Mouse (Mus musculus): ENCODE results near the gene Lgals1. TPM values are rescaled to one million over a fixed set of nuclear protein-coding genes. Genes with fewer than 3 reads are reported as not detected.
A peak's percentile ranks its signal among the peaks of the same experiment; 100 is the strongest.

The Lgals1 gene
- polyA plus RNA-seq, 1 experiment, result 194 TPM

DNA sequence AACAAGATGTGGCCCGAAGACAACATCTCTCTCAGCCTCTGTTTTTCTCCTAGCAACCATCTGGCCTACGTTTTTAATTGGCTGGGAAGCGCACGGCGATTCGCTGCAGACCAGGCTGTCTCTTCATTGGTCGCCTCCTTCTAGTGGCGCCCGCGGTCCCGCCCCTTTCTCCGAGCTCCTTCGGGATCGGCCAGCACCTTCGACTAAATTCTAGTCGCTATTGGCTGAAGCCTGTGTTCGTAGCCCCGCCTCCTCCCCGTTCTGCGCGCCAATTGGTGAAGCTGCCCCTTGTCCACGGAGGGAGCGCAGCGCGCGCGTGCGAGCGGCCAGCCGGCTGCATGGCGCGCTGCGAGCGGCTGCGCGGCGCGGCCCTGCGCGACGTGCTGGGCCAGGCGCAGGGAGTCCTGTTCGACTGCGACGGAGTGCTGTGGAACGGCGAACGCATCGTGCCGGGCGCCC, 12.9 kb upstream of the Lgals1 start, which contains the start of gene Pdxp:
Gene Pdxp (plus strand): TSS at position 288 of the 459 bp plus-strand sequence.
- DNase-seq (ENCODE audit: low read depth), result peak; percentile 100
- no peak for TF ChIP-seq CTCF (IDR thresholded peaks at IDR 0.05; ENCODE audit: borderline replicate concordance, extremely low read depth, insufficient read depth, insufficient read length)
- peak; percentile 95 for TF ChIP-seq POLR2A (IDR thresholded peaks at IDR 0.05; ENCODE audit: borderline replicate concordance, extremely low read depth, insufficient read depth, insufficient read length, poor library complexity, severe bottlenecking)

DNA sequence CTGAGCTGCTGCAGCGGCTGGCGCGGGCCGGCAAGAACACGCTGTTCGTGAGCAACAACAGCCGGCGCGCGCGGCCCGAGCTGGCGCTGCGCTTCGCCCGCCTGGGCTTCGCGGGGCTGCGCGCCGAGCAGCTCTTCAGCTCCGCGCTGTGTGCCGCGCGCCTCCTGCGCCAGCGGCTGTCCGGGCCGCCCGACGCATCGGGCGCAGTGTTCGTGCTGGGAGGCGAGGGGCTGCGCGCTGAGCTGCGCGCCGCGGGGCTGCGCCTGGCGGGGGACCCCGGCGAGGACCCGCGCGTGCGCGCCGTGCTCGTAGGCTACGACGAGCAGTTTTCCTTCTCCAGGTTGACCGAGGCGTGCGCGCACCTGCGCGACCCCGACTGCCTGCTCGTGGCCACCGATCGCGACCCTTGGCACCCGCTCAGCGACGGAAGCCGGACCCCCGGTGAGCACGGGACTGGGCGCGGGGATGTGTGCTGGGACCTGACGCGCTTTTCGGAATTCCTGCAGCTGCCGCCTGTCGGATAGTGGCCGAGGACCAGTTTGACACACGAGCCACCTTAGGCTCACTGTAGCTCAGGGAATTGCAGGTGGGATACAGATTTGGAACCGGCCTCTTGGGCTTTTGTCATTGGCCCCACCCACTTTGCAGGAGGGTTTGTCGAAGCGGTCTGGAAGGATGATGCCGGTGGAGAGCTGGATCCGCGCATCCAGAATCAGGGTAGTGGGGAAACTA, 12.3 kb upstream of the Lgals1 start:
- DNase-seq (ENCODE audit: low read depth), result no peak
- TF ChIP-seq CTCF (IDR thresholded peaks at IDR 0.05; ENCODE audit: borderline replicate concordance, extremely low read depth, insufficient read depth, insufficient read length), result no peak
- TF ChIP-seq POLR2A (IDR thresholded peaks at IDR 0.05; ENCODE audit: borderline replicate concordance, extremely low read depth, insufficient read depth, insufficient read length, poor library complexity, severe bottlenecking), result no peak

DNA sequence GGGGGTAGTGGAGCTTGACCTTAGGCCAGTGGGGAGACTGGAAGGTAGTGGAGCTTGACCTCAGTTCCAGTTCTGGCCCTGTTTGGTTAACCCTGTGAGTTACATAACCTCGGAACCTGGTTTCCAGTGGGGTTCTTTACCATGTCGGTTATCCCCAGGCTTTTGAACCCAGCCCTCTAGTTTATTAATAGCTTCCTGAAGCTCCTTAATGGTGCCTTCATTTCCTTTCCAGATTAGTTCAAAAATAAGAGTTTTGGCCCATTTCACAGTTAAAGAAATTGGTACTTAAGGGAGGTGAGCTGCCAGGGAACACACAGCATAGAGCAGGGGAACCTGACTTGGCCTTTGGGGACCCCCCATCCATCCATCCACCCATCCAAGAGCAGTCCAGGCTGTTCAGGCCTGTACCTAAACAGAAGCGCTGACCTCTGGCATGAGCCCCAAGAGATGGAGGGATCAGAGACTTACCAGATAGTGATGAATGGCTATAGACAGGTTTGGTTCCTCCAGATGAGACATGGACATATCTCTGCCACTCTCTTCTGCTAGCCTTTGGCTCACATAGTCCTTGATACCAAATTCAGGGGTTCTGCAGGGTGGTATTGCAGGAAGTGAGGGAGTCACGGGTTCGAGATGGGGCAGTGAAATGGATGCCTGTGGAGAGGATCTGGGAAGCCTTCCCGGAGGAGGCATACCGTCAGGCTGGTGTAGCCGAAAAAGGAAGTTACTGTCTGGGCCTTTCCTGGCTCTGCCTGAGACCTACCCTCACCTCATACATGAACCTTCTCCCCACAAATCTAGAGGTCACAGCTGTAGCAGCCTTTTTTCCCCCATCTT, 11.5 kb upstream of the Lgals1 start:
- TF ChIP-seq CTCF (IDR thresholded peaks at IDR 0.05; ENCODE audit: borderline replicate concordance, extremely low read depth, insufficient read depth, insufficient read length) (no peak), POLR2A (IDR thresholded peaks at IDR 0.05; ENCODE audit: borderline replicate concordance, extremely low read depth, insufficient read depth, insufficient read length, poor library complexity, severe bottlenecking) (no peak)
- no peak for DNase-seq (ENCODE audit: low read depth)

DNA sequence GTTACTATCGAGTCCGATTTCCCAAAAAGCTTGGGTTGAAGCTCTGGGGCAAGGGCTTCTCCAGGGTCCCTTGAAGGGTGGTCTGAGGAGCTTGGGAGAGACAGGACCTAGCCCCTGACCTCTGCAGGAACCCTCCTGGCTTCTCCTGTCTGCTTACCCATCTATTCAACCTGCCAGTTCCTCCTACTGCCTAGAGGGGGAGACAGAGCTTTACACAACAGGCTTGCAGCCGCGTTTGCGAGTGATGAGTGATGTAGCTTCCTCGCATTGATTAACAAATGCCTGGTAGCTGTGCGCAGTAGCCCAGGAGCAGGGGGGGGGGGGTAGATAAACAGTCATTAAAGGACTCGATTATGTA, 10.9 kb upstream of the Lgals1 start:
- DNase-seq (ENCODE audit: low read depth), result peak; percentile 94

DNA sequence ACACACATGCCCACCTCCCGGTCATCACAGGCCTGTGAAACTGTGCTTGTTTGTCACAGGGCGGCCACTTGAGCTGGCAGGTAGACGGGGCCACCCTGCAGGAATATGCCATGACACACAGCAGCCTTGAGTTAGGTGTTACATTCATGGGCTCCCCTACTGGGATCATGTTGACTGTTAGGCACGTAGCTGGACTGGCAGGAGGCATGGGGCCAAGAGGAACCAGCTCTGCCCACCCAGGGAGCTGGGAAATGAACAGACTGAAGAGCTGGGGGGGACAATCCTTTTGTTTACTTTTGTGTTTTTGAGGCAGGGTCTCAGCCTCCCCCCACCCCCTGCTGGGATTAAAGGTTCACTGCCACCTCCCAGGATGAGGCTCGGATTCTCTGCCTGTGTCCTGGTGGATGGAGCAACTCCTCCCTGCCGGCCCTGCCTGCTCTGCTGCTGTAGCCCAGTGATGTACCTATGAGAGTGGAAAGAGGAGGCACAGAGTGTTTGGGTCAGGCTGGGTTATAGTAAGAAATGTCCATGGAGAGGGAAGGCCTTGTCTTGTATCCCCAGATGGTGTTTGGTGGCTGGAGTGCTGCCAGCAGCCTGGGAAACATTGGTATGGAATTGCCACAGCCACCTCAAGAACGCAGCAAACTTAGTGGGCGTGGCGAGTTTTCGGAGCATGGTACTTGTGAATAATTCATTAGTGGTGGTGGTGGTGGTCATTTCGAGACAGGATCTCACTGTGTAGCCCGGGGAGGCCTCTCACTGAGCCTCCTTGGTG, 10.3 kb upstream of the Lgals1 start:
- no peak for TF ChIP-seq CTCF (IDR thresholded peaks at IDR 0.05; ENCODE audit: borderline replicate concordance, extremely low read depth, insufficient read depth, insufficient read length)
- no peak for TF ChIP-seq POLR2A (IDR thresholded peaks at IDR 0.05; ENCODE audit: borderline replicate concordance, extremely low read depth, insufficient read depth, insufficient read length, poor library complexity, severe bottlenecking)
- DNase-seq (ENCODE audit: low read depth), result peak; percentile 79

More for the DNA sequence above, 10.9 kb upstream of the Lgals1 start:
- TF ChIP-seq CTCF (IDR thresholded peaks at IDR 0.05; ENCODE audit: borderline replicate concordance, extremely low read depth, insufficient read depth, insufficient read length) (peak; percentile 90), POLR2A (IDR thresholded peaks at IDR 0.05; ENCODE audit: borderline replicate concordance, extremely low read depth, insufficient read depth, insufficient read length, poor library complexity, severe bottlenecking) (no peak)

DNA sequence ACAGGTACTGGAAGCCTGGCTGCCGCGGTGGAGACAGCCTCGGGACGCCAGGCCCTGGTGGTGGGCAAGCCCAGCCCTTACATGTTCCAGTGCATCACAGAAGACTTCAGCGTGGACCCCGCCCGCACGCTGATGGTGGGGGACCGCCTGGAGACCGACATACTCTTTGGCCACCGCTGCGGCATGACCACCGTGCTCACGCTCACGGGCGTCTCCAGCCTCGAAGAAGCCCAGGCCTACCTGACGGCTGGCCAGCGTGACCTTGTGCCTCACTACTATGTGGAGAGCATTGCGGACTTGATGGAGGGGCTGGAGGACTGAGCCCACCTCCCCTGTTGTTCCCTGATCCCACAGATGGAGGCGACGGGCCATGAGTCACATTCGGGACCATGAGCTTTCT, 8.4 kb upstream of the Lgals1 start:
- TF ChIP-seq POLR2A (IDR thresholded peaks at IDR 0.05; ENCODE audit: borderline replicate concordance, extremely low read depth, insufficient read depth, insufficient read length, poor library complexity, severe bottlenecking) (no peak), CTCF (IDR thresholded peaks at IDR 0.05; ENCODE audit: borderline replicate concordance, extremely low read depth, insufficient read depth, insufficient read length) (no peak)
- no peak for DNase-seq (ENCODE audit: low read depth)

DNA sequence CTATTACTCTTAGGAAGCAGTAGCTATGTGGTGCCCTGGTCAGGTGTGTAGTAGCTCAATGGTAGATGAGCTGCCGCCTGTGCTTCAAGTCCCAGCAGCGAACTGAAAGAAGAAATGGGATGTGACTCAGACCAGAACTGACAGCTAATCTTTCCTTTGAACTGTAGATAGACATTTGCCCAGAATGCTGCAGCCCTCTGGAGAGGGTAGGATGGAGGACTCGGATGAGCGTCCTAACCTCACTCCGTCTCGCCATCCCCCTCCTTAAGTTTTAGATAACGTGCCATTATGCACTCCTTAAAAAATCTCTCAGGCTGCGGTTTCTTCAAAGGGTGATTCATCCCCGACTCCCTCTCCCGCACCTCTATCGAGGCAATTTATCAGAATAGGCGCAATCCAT, 6.6 kb upstream of the Lgals1 start:
- no peak for DNase-seq (ENCODE audit: low read depth)
- no peak for TF ChIP-seq POLR2A (IDR thresholded peaks at IDR 0.05; ENCODE audit: borderline replicate concordance, extremely low read depth, insufficient read depth, insufficient read length, poor library complexity, severe bottlenecking)
- TF ChIP-seq CTCF (IDR thresholded peaks at IDR 0.05; ENCODE audit: borderline replicate concordance, extremely low read depth, insufficient read depth, insufficient read length), result no peak

DNA sequence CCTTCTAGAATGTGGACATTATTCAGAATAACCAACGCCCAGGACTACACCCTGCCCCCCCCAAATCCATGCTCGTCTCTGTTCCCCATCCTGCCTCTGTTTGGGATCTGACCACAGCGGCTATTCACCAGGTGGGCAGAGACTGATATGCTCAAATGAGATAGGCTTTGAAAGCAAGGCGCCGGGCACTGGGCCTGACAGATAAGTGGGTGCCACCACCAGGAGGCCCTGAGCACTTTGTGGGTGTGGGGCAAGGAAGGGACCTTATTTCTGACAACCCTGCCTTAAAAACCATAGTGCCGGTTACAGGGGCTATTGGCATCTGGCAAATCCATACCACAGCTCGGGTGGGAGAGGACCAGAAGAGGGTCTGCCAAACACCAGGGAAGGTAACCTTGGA, 3.8 kb upstream of the Lgals1 start:
- no peak for TF ChIP-seq CTCF (IDR thresholded peaks at IDR 0.05; ENCODE audit: borderline replicate concordance, extremely low read depth, insufficient read depth, insufficient read length)
- no peak for DNase-seq (ENCODE audit: low read depth)

DNA sequence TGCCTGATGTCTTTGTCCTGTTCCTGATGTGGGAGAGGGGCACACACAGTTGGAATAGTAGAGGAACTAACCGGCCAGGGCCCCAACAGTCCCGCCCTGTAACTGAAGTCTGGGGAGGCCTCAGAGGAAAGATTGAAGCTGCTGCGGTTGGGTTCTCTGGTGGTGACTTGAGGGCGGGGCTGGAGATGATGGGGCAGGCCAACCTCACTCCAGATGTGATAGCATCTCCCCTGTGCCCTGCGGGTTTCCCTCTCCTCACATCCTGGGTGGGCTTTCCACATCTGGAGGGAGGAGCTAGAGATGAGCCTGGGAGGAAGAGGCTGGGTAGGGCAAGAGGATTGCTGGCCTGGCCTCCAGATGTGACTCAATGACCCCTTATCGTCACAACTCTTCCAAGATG, 2.9 kb upstream of the Lgals1 start:
- DNase-seq (ENCODE audit: low read depth), result no peak

DNA sequence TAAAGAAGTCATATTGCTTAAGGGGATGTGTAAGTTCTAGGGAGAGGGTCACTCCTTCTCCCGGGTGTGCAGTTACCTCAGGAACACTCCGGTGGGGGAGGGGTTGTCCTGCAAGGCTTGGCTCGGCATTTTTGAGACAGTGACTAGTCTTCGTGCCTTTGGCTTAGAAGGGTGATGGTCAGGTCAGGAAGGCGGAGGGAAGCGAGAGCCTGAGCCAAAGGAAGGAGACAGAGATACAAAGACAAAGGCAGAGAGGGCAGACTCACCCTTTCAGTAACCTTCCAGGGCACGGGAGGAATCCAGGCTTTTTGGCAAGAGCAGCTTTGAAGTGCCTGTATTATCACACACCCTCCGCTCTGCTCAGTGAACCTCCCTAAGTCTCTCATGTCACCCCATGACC, 1.4 kb upstream of the Lgals1 start:
- DNase-seq (ENCODE audit: low read depth), result no peak
- TF ChIP-seq POLR2A (IDR thresholded peaks at IDR 0.05; ENCODE audit: borderline replicate concordance, extremely low read depth, insufficient read depth, insufficient read length, poor library complexity, severe bottlenecking) (no peak), CTCF (IDR thresholded peaks at IDR 0.05; ENCODE audit: borderline replicate concordance, extremely low read depth, insufficient read depth, insufficient read length) (no peak)

More for the DNA sequence above, 2.9 kb upstream of the Lgals1 start:
- TF ChIP-seq CTCF (IDR thresholded peaks at IDR 0.05; ENCODE audit: borderline replicate concordance, extremely low read depth, insufficient read depth, insufficient read length) (no peak), POLR2A (IDR thresholded peaks at IDR 0.05; ENCODE audit: borderline replicate concordance, extremely low read depth, insufficient read depth, insufficient read length, poor library complexity, severe bottlenecking) (no peak)
